Mouse (Mus musculus) limb, embryonic 14.5 days (tissue): ENCODE data around the gene Sdk1. TPM values are rescaled to one million over a fixed set of nuclear protein-coding genes. Genes with fewer than 3 reads are reported as not detected.

ENCODE experiments used
- ATAC-seq: fragments of 200-750 bp; cut with Nextera tagmentation; 2 replicates; pipeline ENCODE4 v1.8.0; 2017; ENCODE audit warnings: low read depth, moderate number of reproducible peaks, moderate TSS enrichment; ENCODE audit not compliant: low FRiP score
- DNase-seq: peaks from one replicate; pipeline ENCODE4 v3.0.0-alpha.2; 2015; ENCODE audit warnings: low spot score
- H3K27ac ChIP-seq: fragments of 300-500 bp; sonication (generic); replicated peaks from 2 replicates; pipeline ENCODE4 v1.5.1; 2014; ENCODE audit warnings: low read depth, mild to moderate bottlenecking, low read length, moderate library complexity, mixed read lengths
- H3K27me3 ChIP-seq: fragments of 300-500 bp; sonication (generic); 2 replicates; pipeline ENCODE4 v1.6.1; 2014; ENCODE audit warnings: low read length, mixed read lengths; ENCODE audit not compliant: control insufficient read depth, insufficient read depth
- H3K36me3 ChIP-seq: fragments of 300-500 bp; sonication (generic); 2 replicates; pipeline ENCODE4 v1.6.1; 2014; ENCODE audit warnings: mild to moderate bottlenecking, low read length, moderate library complexity, mixed read lengths; ENCODE audit not compliant: control insufficient read depth, insufficient read depth
- H3K4me1 ChIP-seq: fragments of 300-500 bp; sonication (generic); 2 replicates; pipeline ENCODE4 v1.6.1; 2014; ENCODE audit warnings: antibody characterized with exemption, low read length, mixed read lengths; ENCODE audit not compliant: control insufficient read depth, insufficient read depth
- H3K4me2 ChIP-seq: fragments of 300-500 bp; sonication (generic); replicated peaks from 2 replicates; pipeline ENCODE4 v1.6.1; 2014; ENCODE audit warnings: low read depth, mild to moderate bottlenecking, low read length, moderate library complexity; ENCODE audit not compliant: severe bottlenecking
- H3K4me3 ChIP-seq: fragments of 300-500 bp; sonication (generic); replicated peaks from 2 replicates; pipeline ENCODE4 v1.5.1; 2014; ENCODE audit warnings: low read length
- H3K9ac ChIP-seq: fragments of 300-500 bp; sonication (generic); 2 replicates; pipeline ENCODE4 v1.6.1; 2014; ENCODE audit warnings: mild to moderate bottlenecking, low read depth, low read length, moderate library complexity; ENCODE audit not compliant: severe bottlenecking
- H3K9me3 ChIP-seq: fragments of 300-500 bp; sonication (generic); 2 replicates; pipeline ENCODE4 v1.6.1; 2016; ENCODE audit warnings: low read length; ENCODE audit not compliant: control insufficient read depth
- POLR2A ChIP-seq: fragments of 200-500 bp; IDR thresholded peaks from 2 replicates; pipeline ENCODE4 v1.8.0; 2012; ENCODE audit warnings: inconsistent platforms, mild to moderate bottlenecking, moderate library complexity, borderline replicate concordance; ENCODE audit not compliant: insufficient read depth, insufficient read length; ENCODE audit errors: extremely low read depth
- WGBS: fragments of 180-500 bp; shearing (Covaris S2); extraction: QIAGEN DNeasy Blood & Tissue Kit; methylation state at CpG from one replicate; pipeline ENCODE4 v1.1.7; 2014; 5-methylcytosine and 5-hydroxymethylcytosine counted together
- polyA plus RNA-seq, 2 experiments: library from polyadenylated mRNA; depleted of rRNA in 1 of 2; stranded (reverse) in 1 of 2; unstranded in 1 of 2; fragments of >200 nt; fragmentation: Nextera tagmentation in 1 of 2; extraction: Ambion mirVana in 1 of 2; gene quantifications; 2 replicates each; pipeline versions ENCODE4 v1.2.1 to v1.2.3; 2012 to 2014

Gene Sdk1
- polyA plus RNA-seq, 2 experiments = 2.8 to 7.2 TPM

- DNase-seq = no peak
- no peak for TF ChIP-seq POLR2A
- ATAC-seq = no peak
These were observed 746.1 kb downstream of the Sdk1 start for GRCm38 (mm10) chr5:141987287-141987799.

GRCm38 (mm10) chr5:141988685-141989084 lies 747.4 kb downstream of the Sdk1 start:
- no peak for TF ChIP-seq POLR2A
- Histone ChIP-seq H3K4me3 (no peak overlapping the region), H3K27ac (no peak overlapping the region), H3K9ac (no peak overlapping the region), H3K27me3 (no peaks in the 10 kb centered on the region), H3K4me1 (no peaks in the 10 kb centered on the region), H3K9me3 (no peaks in the 10 kb centered on the region), H3K4me2 (no peak overlapping the region), H3K36me3 (no peaks in the 10 kb centered on the region)
- no peak for DNase-seq
- WGBS = 77% methylated on average over 5 of the region's 5 CpGs
- no peak for ATAC-seq

More at GRCm38 (mm10) chr5:141987287-141987799, 746.1 kb downstream of the Sdk1 start:
- H3K9me3 ChIP-seq = no peaks in the 10 kb centered on the region
- H3K27ac ChIP-seq = no peak overlapping the region
- H3K36me3 ChIP-seq = no peaks in the 10 kb centered on the region
- WGBS = 23% methylated on average over 1 of the region's 1 CpGs
- no peaks in the 10 kb centered on the region for H3K4me1 ChIP-seq
- H3K27me3 ChIP-seq = no peaks in the 10 kb centered on the region
- H3K9ac ChIP-seq = no peak overlapping the region
- no peak overlapping the region for H3K4me3 ChIP-seq
- no peak overlapping the region for H3K4me2 ChIP-seq

DNA sequence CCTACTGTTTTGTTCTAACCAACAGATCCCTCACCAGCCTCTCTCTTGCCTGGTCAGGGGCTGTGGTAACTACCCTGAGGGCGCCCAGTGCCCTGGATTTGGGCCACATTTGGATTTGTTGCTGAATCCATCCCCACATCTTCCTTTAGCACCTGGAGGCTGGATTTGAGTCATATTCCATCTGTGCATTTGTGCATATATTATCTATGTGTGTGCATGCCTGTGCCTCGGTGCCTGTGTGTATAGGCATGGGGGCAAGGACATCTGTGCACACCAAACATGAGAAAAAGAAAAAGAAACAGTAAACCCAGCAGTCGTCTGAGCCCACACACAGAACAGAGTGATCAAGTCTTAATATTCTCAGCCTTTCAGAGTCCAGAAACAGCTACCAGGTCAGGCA lies 752.9 kb downstream of the Sdk1 start:
- ATAC-seq (no peak), DNase-seq (no peak)
- no peaks in the 10 kb centered on the region for H3K4me1 ChIP-seq
- no peaks in the 10 kb centered on the region for H3K36me3 ChIP-seq
- H3K9ac ChIP-seq = no peak overlapping the region
- H3K4me2 ChIP-seq = no peak overlapping the region
- no peaks in the 10 kb centered on the region for H3K27me3 ChIP-seq
- WGBS = 86% methylated on average over 3 of the region's 3 CpGs
- no peaks in the 10 kb centered on the region for H3K9me3 ChIP-seq
- no peak overlapping the region for H3K4me3 ChIP-seq
- no peak overlapping the region for H3K27ac ChIP-seq
- TF ChIP-seq POLR2A = no peak

DNA sequence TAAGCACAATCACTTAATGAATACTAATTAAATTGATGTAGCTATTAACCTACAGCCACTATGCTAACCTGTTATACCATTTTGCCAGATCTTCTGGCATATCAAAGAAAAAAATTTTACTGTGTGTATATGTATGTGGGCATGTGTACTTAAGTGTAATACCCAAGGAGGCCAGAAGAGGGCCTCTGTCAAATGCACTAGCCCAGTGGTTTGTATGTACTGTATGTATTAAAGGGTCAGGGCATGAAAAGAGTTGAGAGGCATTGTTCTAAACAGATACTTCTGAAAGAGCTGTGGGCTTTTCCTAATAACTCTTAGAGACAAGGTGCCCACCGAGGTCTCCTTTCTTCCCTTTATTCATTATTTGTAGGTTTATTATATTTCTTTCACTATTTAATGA lies 759.0 kb downstream of the Sdk1 start:
- Histone ChIP-seq H3K4me1 (no peaks in the 10 kb centered on the region), H3K27ac (no peak overlapping the region), H3K4me3 (no peak overlapping the region), H3K36me3 (no peaks in the 10 kb centered on the region), H3K27me3 (no peaks in the 10 kb centered on the region), H3K9me3 (0 out of 2 replicates have a peak, but pooled peaks cover 4% of the 10 kb centered on the region), H3K4me2 (no peak overlapping the region), H3K9ac (no peak overlapping the region)
- DNase-seq (no peak), ATAC-seq (no peak)
- TF ChIP-seq POLR2A = no peak
- 85% methylated on average over 1 of the region's 1 CpGs for WGBS

DNA sequence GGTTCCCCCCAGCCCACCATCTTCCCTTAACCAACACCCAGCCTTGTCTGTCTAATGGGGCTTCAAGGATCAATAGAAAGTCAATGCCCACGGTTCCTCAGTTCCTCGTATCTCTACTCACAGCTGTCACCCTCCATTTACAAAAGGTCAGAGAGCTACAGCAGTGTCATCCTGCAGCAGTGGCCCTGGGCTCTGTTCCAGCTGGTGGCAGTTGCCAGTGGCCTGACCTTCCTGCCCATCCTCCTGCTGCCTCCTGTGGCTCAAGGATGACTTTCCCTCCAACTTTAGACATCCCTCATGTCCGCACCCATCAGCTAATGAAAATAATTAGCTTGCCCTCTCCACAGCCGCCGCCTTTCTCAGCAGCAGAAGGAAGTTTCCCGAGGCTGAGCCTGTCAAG lies 759.8 kb downstream of the Sdk1 start:
- no peaks in the 10 kb centered on the region for H3K27me3 ChIP-seq
- no peak overlapping the region for H3K9ac ChIP-seq
- no peak overlapping the region for H3K4me3 ChIP-seq
- H3K4me1 ChIP-seq = no peaks in the 10 kb centered on the region
- H3K9me3 ChIP-seq = 0 out of 2 replicates have a peak, but pooled peaks cover 4% of the 10 kb centered on the region
- no peaks in the 10 kb centered on the region for H3K36me3 ChIP-seq
- no peak for TF ChIP-seq POLR2A
- 58% methylated on average over 6 of the region's 6 CpGs for WGBS
- no peak overlapping the region for H3K4me2 ChIP-seq
- ATAC-seq = no peak
- no peak for DNase-seq
- no peak overlapping the region for H3K27ac ChIP-seq

GRCm38 (mm10) chr5:142001973-142002372 lies 760.7 kb downstream of the Sdk1 start:
- DNase-seq (no peak), ATAC-seq (no peak)
- no peak overlapping the region for H3K9ac ChIP-seq
- no peaks in the 10 kb centered on the region for H3K4me1 ChIP-seq
- TF ChIP-seq POLR2A = no peak
- H3K36me3 ChIP-seq = no peaks in the 10 kb centered on the region
- H3K27me3 ChIP-seq = no peaks in the 10 kb centered on the region
- no peak overlapping the region for H3K4me3 ChIP-seq
- H3K9me3 ChIP-seq = 0 out of 2 replicates have a peak, but pooled peaks cover 4% of the 10 kb centered on the region
- H3K27ac ChIP-seq = no peak overlapping the region
- H3K4me2 ChIP-seq = no peak overlapping the region
- 53% methylated on average over 3 of the region's 3 CpGs for WGBS
